Mouse (Mus musculus): ENCODE results near the gene Apc2.
"Not testable (repeated sequence)": the region's sequence is repeated elsewhere in the genome, so short reads cannot be mapped to it uniquely, and the experiment has no call there.

Gene Apc2

GRCm38 (mm10) chr10:80295618-80296425 is at the start of gene Apc2:
Gene Apc2, plus strand, starts transcription at chr10:80295977.
- peak; percentile 78 to 88 for DNase-seq (ENCODE audit: low spot score in 2 of 2)

GRCm38 (mm10) chr10:80247849-80248248 is 47.9 kb upstream of the Apc2 start:
- DNase-seq (ENCODE audit: low spot score in 2 of 2), result no peak

GRCm38 (mm10) chr10:80248437-80248836 is 47.3 kb upstream of the Apc2 start:
- not testable (repeated sequence) for DNase-seq (ENCODE audit: low spot score in 2 of 2)

- peak; percentile 97 to 98 for DNase-seq (ENCODE audit: low spot score in 2 of 2)
Observed at GRCm38 (mm10) chr10:80248971-80249640, 46.7 kb upstream of the Apc2 start, which contains the start of gene Ndufs7. Gene Ndufs7, plus strand, starts transcription at chr10:80249121.

- DNase-seq (ENCODE audit: low spot score in 2 of 2), result no peak
Observed at GRCm38 (mm10) chr10:80250059-80250458, 45.7 kb upstream of the Apc2 start.

- DNase-seq (ENCODE audit: low spot score in 2 of 2), result no peak
Observed at GRCm38 (mm10) chr10:80250573-80250972, 45.2 kb upstream of the Apc2 start.

GRCm38 (mm10) chr10:80252011-80252410 is 43.8 kb upstream of the Apc2 start:
- DNase-seq (ENCODE audit: low spot score in 2 of 2), result no peak

- DNase-seq (ENCODE audit: low spot score in 2 of 2), result no peak
Observed at GRCm38 (mm10) chr10:80252493-80253274, 43.1 kb upstream of the Apc2 start.

GRCm38 (mm10) chr10:80253551-80253950 is 42.2 kb upstream of the Apc2 start:
- DNase-seq (ENCODE audit: low spot score in 2 of 2), result no peak

- DNase-seq (ENCODE audit: low spot score in 2 of 2), result no peak
Observed at GRCm38 (mm10) chr10:80254331-80255297, 41.2 kb upstream of the Apc2 start.

GRCm38 (mm10) chr10:80255881-80256535 is 39.8 kb upstream of the Apc2 start:
- no peak for DNase-seq (ENCODE audit: low spot score in 2 of 2)

GRCm38 (mm10) chr10:80257936-80258335 is 37.8 kb upstream of the Apc2 start:
- DNase-seq (ENCODE audit: low spot score in 2 of 2), result no peak

- no peak for DNase-seq (ENCODE audit: low spot score in 2 of 2)
Observed at GRCm38 (mm10) chr10:80258752-80259462, 36.9 kb upstream of the Apc2 start.

GRCm38 (mm10) chr10:80259463-80259805 is 36.3 kb upstream of the Apc2 start:
- no peak for DNase-seq (ENCODE audit: low spot score in 2 of 2)

GRCm38 (mm10) chr10:80259861-80260641 is 35.7 kb upstream of the Apc2 start:
- DNase-seq (ENCODE audit: low spot score in 2 of 2), result peak; percentile 63 to 74

GRCm38 (mm10) chr10:80260642-80261584 is 34.9 kb upstream of the Apc2 start, which contains the start of the genes Gamt and Dazap1:
Gene Gamt, minus strand, starts transcription at chr10:80261012.
Gene Dazap1, plus strand, starts transcription at chr10:80261486.
- DNase-seq (ENCODE audit: low spot score in 2 of 2), result peak; percentile 86 to 88

GRCm38 (mm10) chr10:80261585-80261968 is 34.2 kb upstream of the Apc2 start:
- DNase-seq (ENCODE audit: low spot score in 2 of 2), result peak; percentile 80 to 92

- DNase-seq (ENCODE audit: low spot score in 2 of 2), result no peak
Observed at GRCm38 (mm10) chr10:80262169-80262568, 33.6 kb upstream of the Apc2 start.

Measured in right cerebral cortex, adult 2 months (tissue).